Mouse (Mus musculus) layer of hippocampus, adult 8-10 months (tissue): ENCODE results near the gene Cdrt4. TPM values are rescaled to one million over a fixed set of nuclear protein-coding genes. Genes with fewer than 3 reads are reported as not detected.

Experiments used
- DNase-seq, 2 experiments: peaks; one replicate each; pipeline ENCODE4 v3.0.0; 2022; ENCODE audit warnings: low spot score in 2 of 2
- total RNA-seq, 4 experiments: library from RNA; stranded (reverse); gene quantifications; 2 replicates each; pipeline ENCODE4 v1.2.4; 2022

The Cdrt4 gene
- total RNA-seq, 4 experiments from 2014 or later = 0.66 TPM; not detected in 3

GRCm38 (mm10) chr11:63035420-63036211, 84.6 kb downstream of the Cdrt4 start:
- DNase-seq = no peak

DNA sequence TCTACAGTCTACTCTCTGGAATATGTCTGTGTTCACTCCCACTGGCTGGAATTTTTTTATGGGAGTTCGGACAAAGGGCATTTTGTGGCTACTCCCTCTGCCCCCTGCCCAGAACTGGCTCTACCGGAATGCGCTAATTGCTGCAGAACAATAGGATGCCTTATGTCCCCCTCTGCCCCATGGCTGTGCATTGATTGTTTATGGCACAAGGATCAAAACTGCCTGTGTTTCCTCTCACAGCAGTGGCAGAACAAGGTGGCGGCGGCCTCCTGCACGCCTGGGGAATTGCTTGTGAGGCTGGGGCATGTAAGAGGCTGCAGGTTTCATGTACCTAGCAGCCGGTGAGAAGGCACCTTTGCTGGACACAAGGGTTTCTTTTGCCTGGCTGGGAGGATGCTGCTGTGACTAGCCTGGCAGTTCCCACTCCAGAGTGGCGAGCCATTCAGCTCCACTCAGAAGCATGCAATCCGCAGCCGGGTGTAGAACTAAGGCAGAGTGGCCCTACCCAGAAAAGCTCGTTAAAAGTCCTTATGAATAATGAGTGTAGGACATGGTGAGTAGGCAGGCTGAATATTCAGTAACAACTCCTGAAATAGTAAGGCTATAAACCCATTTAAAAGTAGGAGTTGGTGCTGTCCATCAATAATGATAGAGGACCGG, 89.1 kb downstream of the Cdrt4 start:
- no peak for DNase-seq

Other genes with a start within 250 kb of the Cdrt4 start
- 10 to 100 TPM; 16.3 to 19.9 (median 18.5) TPM for gene Zfp287, start 219.3 kb upstream of the Cdrt4 start, total RNA-seq
- gene Gm10428, start 198.1 kb upstream of the Cdrt4 start, total RNA-seq = not detected
- gene Zfp286, start 161.7 kb upstream of the Cdrt4 start, total RNA-seq = 10 to 100 TPM; 21.2 to 31.8 (median 24.3) TPM
- 1 to 10 TPM; 1.5 to 2.6 (median 1.8) TPM for gene Trim16, start 131.0 kb upstream of the Cdrt4 start, total RNA-seq
- 1 to 10 TPM; 1.0 to 2.4 (median 1.8) TPM for gene Fbxw10, start 104.1 kb upstream of the Cdrt4 start, total RNA-seq
- gene Tvp23b, start 71.7 kb upstream of the Cdrt4 start, total RNA-seq = 10 to 100 TPM; 32.5 to 35.7 (median 35.2) TPM
- under 1 TPM in 3 of 4 experiments, not detected in 1; 0.18 to 0.36 (median 0.26) TPM for gene Tekt3, start 110.5 kb downstream of the Cdrt4 start, total RNA-seq
- 10 to 100 TPM; 25.4 to 60.5 (median 37.7) TPM for gene Pmp22, start 177.8 kb downstream of the Cdrt4 start, total RNA-seq